Mouse (Mus musculus): ENCODE measurements at regions not wholly inside any gene's neighbourhood (a gene's known extent, or its start where the extent isn't known, plus 50 kb on each side); places are given as distances from the start of the nearest gene placed in this dataset.

DNA sequence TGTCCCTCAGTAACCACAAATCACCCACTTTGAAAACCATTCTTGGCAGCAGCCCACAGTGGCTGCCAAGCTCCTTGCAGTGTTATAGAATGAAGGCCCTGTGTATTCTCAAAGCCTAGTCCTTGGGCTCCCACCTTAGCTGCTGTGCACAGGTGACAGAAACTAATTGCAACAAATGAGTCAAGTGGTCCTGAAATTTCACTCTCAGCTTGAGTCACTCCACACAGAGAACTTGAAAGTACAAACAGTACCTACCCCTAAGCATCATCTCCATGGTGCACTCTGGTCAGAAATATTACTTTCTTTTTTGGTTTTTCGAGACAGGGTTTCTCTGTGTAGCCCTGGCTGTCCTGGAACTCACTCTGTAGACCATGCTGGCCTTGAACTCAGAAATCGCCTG lies 54.2 kb upstream of the Rnft1 start:
- no peaks in the 10 kb centered on the region for H3K36me3 ChIP-seq (replicated peaks; ENCODE audit: control insufficient read depth, insufficient read depth, low read depth, low read length)
- no peak overlapping the region for H3K4me2 ChIP-seq (ENCODE audit: low read depth, low read length)
- DNase-seq (ENCODE audit: low spot score) = no peak
- 97% methylated on average over 2 of the region's 2 CpGs for WGBS
- no peaks in the 10 kb centered on the region for H3K27me3 ChIP-seq (ENCODE audit: control insufficient read depth, insufficient read depth, low read length)
- no peak overlapping the region for H3K9ac ChIP-seq (replicated peaks; ENCODE audit: low read length)
- H3K9me3 ChIP-seq (replicated peaks; ENCODE audit: control insufficient read depth, low read length) = no peaks in the 10 kb centered on the region
- no peak overlapping the region for H3K27ac ChIP-seq (replicated peaks; ENCODE audit: low read depth, low read length)
- no peak for ATAC-seq (replicated peaks; ENCODE audit: insufficient number of reproducible peaks, low FRiP score, low TSS enrichment, low read depth)
- no peaks in the 10 kb centered on the region for H3K4me1 ChIP-seq (ENCODE audit: control insufficient read depth, insufficient read depth, low read length)
- no peak overlapping the region for H3K4me3 ChIP-seq (ENCODE audit: low read depth, low read length)

GRCm38 (mm10) chr11:86431550-86431949 lies 52.9 kb upstream of the Rnft1 start:
- Histone ChIP-seq H3K4me1 (ENCODE audit: control insufficient read depth, insufficient read depth, low read length) (no peaks in the 10 kb centered on the region), H3K9ac (replicated peaks; ENCODE audit: low read length) (no peak overlapping the region), H3K27me3 (ENCODE audit: control insufficient read depth, insufficient read depth, low read length) (no peaks in the 10 kb centered on the region), H3K36me3 (replicated peaks; ENCODE audit: control insufficient read depth, insufficient read depth, low read depth, low read length) (no peaks in the 10 kb centered on the region), H3K27ac (replicated peaks; ENCODE audit: low read depth, low read length) (no peak overlapping the region), H3K9me3 (replicated peaks; ENCODE audit: control insufficient read depth, low read length) (no peaks in the 10 kb centered on the region), H3K4me2 (ENCODE audit: low read depth, low read length) (no peak overlapping the region), H3K4me3 (ENCODE audit: low read depth, low read length) (no peak overlapping the region)
- no peak for DNase-seq (ENCODE audit: low spot score)
- WGBS = 90% methylated on average over 5 of the region's 5 CpGs
- ATAC-seq (replicated peaks; ENCODE audit: insufficient number of reproducible peaks, low FRiP score, low TSS enrichment, low read depth) = no peak

GRCm38 (mm10) chr11:86434106-86434505 lies 50.4 kb upstream of the Rnft1 start:
- no peak overlapping the region for H3K4me2 ChIP-seq (ENCODE audit: low read depth, low read length)
- H3K4me3 ChIP-seq (ENCODE audit: low read depth, low read length) = no peak overlapping the region
- no peak overlapping the region for H3K27ac ChIP-seq (replicated peaks; ENCODE audit: low read depth, low read length)
- H3K4me1 ChIP-seq (ENCODE audit: control insufficient read depth, insufficient read depth, low read length) = no peaks in the 10 kb centered on the region
- H3K27me3 ChIP-seq (ENCODE audit: control insufficient read depth, insufficient read depth, low read length) = no peaks in the 10 kb centered on the region
- DNase-seq (ENCODE audit: low spot score) (no peak), ATAC-seq (replicated peaks; ENCODE audit: insufficient number of reproducible peaks, low FRiP score, low TSS enrichment, low read depth) (no peak)
- no peaks in the 10 kb centered on the region for H3K9me3 ChIP-seq (replicated peaks; ENCODE audit: control insufficient read depth, low read length)
- H3K9ac ChIP-seq (replicated peaks; ENCODE audit: low read length) = no peak overlapping the region
- H3K36me3 ChIP-seq (replicated peaks; ENCODE audit: control insufficient read depth, insufficient read depth, low read depth, low read length) = no peaks in the 10 kb centered on the region
- WGBS = 86% methylated on average over 8 of the region's 8 CpGs

All from embryonic facial prominence, embryonic 11.5 days (tissue).